Mouse (Mus musculus) mouse trophoblast stem cell (cell line): Measurements from ENCODE around the gene Itga8.

Experiments used
- in situ Hi-C, 2 experiments: fragments of 300-500 bp; cut with MseI, MboI; formaldehyde crosslinking; loops; 2 replicates in 1 of 2; 3 replicates in 1 of 2; pipeline ENCODE4 v1.15.1; 2025

Gene Itga8

DNA sequence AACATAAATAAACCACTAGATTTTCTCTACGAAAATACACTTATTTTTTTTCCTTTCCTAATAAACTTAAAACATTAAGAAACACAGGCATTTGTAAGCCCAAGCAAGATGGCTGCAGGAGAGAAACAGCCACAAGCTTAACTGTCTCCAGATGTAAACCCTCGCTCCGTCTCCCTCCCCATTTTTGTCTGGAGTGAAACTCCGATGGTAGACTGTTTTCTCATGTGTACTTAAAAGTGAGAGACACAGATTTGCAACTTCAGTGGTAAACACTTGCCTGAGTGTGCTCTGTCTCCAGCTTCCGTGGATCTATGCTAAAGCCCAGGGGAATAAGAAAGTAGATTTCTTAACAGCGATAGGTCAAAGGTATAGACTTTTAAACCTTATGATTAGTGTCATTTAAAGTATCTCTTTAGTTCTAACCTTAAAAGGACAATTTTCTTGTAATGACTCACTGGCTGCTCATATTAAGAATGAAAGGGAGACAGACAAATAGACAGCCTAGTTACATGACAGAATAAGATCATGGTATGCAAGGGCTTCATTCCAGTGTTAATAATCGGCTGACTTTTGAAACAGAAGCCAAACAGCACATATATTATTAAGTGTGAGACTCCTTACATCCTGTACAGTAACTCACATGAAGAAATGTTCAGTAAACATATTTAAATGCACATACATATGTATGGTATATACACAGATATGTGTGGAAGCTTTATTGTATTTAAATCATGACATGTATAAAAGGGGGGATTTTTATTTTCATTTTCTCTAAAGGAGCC lies 209.3 kb downstream of the Itga8 start:
- in situ Hi-C loops: no loop called here

DNA sequence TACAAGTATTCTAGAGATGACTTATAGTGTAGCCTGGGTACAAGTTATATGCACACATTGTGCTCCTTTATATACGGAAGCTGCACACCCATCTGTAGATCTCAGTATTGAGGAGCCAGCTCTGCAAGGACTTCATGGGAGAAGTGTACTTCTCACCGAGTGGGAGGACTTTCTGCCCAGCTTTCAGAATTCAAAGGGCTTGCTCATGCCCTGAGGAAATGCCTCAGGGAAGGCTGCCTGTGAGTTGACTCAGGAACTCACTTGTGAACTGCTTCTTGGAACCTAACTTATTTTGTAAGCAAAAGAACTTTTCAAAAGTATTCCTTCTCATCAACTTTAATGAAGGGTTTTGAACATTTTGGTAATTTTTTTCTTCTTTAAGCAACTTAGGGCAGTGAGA lies 210.7 kb downstream of the Itga8 start:
- in situ Hi-C loops: no loop called here

DNA sequence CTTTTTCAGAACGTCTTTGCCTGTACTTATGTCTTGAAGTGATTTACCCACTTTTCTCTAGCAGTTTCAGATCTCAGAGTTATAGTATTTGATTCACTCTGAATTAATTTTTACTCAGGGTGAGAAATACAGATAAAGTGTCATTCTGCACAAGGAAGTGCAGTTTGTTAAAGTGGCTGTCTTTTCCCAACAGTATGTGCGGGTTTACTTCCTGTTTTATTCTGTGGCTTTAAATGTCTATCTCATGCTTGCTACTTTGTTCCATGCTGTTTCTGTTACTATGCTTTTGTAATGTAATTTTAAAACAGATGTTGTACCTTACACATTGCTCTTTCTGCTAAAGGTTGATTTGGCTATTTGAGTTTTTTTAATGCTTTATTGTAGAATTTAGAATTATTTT lies 216.2 kb downstream of the Itga8 start:
- in situ Hi-C loops: no loop called here

GRCm38 (mm10) chr2:12084341-12084740 lies 217.4 kb downstream of the Itga8 start:
- in situ Hi-C loops: no loop called here

GRCm38 (mm10) chr2:12077266-12077891 lies 224.3 kb downstream of the Itga8 start:
- in situ Hi-C loops: no loop called here

GRCm38 (mm10) chr2:12065669-12066399 lies 235.9 kb downstream of the Itga8 start:
- in situ Hi-C loops: no loop called here

DNA sequence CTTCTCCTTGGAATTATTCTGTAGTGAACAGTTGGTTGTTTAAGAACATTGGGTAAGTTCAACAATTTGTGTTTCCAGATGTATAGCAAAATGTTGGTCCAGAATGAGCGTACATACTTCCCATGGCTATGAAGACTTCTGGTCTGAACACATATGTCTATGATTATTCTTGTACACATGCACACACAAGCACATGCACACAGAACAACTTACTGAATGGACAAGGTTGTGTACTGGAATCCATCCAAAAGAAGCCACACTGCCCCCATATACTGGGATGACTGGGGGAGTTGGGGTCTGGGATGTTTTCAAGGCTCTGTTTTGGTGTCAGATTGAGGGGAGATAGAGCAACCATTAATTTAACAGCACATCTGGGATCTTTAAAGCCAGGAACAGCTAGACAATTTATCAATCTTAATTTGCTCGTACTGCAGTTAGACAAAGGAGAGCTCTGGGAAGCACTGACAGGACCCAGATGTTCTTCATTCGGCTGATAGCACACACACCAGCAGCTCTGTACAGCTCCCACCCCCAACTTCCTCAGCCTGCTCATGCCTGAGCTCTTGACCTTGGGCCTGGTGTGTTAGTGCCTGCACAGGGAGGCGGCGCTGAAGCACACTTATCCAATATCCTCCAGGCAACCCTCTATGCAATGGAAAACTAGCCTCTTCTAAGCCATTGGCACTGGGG lies 241.5 kb downstream of the Itga8 start:
- in situ Hi-C loops: no loop called here
